Mouse (Mus musculus) spleen, adult 2 months (tissue): Measurements from ENCODE around the gene Zdhhc25.

Experiments
- CTCF ChIP-seq: fragments of 200-500 bp; IDR thresholded peaks from 2 replicates; pipeline ENCODE4 v1.5.1; 2011; ENCODE audit warnings: mild to moderate bottlenecking, inconsistent platforms; ENCODE audit not compliant: insufficient read depth, insufficient read length, insufficient replicate concordance; ENCODE audit errors: extremely low read depth
- POLR2A ChIP-seq: fragments of 200-500 bp; IDR thresholded peaks from 2 replicates; pipeline ENCODE4 v1.6.1; 2011; ENCODE audit warnings: low read depth, low read length, inconsistent platforms

- TF ChIP-seq CTCF = no peak
- TF ChIP-seq POLR2A = no peak
Observed at GRCm38 (mm10) chr15:88620017-88620416, 19.9 kb downstream of the Zdhhc25 start.
